Mouse (Mus musculus): ENCODE measurements around the gene Sugct.
A peak's percentile ranks its signal among the peaks of the same experiment; 100 is the strongest.

Sugct gene

DNA sequence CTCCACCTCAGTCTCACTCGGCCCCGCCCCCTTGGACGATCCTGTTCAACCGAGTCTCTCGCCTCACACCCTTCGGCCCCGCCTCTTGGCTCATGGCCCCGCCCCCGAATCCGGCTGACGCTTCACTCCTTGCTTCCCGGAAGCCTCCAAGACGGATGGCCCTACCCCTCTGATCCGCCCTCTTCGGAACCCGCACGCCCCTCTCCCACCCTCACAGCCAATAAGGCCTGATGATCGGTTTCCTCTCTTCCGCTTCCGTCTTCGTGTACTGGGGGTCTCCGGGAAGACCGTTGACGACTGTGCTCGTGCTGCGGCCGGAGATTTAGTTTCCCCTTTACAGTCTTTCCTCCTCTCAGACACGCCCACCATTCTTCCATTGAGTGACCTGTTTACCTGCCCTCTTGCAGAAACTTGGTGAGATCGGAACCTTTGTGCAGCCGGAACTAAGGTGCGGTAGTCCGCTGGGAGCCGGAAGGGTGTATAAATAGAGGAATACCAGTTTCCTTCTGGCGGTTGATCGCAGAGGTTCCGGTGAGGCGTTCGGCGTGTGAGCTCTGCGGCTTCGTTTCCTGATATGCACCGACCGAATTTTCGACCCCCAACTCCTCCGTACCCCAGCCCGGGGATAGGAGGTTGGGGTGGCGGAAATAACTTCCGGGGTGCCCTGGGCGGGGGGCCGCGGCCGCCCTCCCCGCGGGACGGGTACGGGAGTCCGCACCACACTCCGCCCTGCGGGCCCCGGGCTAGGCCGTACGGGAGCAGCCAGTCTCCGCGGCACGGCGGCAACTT, at the start of gene Sugct, which contains the start of gene Mplkip:
Sugct (minus strand) TSS at position 643 of the 789 bp plus-strand sequence.
Mplkip (plus strand) TSS at position 282 of the 789 bp plus-strand sequence.
- peak; percentile 100 for DNase-seq

GRCm38 (mm10) chr13:17728798-17729197, 33.4 kb upstream of the Sugct start:
- DNase-seq, result no peak

DNA sequence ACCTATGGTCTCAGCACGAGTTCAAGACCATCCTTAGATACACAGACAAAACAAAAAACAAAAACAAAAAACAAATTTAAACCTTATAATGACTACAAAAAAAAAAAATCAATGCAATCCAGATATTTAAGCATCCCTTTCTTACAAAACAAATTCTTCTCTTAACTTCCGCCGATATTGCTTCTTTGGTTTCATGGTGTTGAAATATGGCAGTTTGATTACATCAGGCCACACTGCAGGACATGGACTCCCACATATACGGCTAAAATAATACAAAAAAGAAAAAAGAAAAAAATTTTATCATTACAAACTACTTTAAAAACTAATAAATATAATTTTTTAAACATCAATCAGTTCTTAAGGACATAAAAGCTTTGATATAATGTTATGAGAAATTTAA, 32.6 kb upstream of the Sugct start:
- DNase-seq, result no peak

GRCm38 (mm10) chr13:17717357-17717756, 22.0 kb upstream of the Sugct start:
- no peak for DNase-seq

GRCm38 (mm10) chr13:17708784-17709311, 13.5 kb upstream of the Sugct start:
- no peak for DNase-seq

- no peak for DNase-seq
Observed at GRCm38 (mm10) chr13:17705188-17705826, 10.0 kb upstream of the Sugct start.

- no peak for DNase-seq
Observed at GRCm38 (mm10) chr13:17702311-17702710, 7.0 kb upstream of the Sugct start.

- DNase-seq, result no peak
Observed at GRCm38 (mm10) chr13:17701322-17701721, 6.0 kb upstream of the Sugct start.

GRCm38 (mm10) chr13:17700090-17700715, 4.8 kb upstream of the Sugct start:
- no peak for DNase-seq

- DNase-seq, result no peak
Observed at GRCm38 (mm10) chr13:17695898-17696580, 686 bp upstream of the Sugct start.

GRCm38 (mm10) chr13:17694414-17694813, 939 bp downstream of the Sugct start:
- no peak for DNase-seq

GRCm38 (mm10) chr13:17693816-17694215, 1.5 kb downstream of the Sugct start:
- peak; percentile 42 to 47 for DNase-seq

GRCm38 (mm10) chr13:17691436-17691835, 3.9 kb downstream of the Sugct start:
- DNase-seq, result peak in 1 of 2 experiments; percentile 45

DNA sequence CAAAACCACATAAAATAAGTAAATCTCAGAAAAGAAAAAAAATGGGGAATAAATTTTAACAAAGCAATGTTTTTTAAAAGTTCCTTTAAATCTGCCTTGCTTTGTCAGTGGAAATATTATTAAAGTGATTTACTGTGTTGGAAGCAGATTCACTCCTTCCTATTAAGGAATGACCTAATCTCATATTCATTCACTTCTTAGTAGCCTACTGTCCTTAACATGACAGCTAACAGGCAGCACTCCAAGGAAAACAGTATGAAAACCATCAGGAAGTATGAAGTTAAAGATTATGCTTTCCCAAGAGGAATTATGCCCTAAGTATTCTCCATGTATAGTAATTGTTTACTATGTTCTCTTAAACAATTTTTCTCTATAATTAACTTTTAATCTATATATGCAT, 4.7 kb downstream of the Sugct start:
- peak in 1 of 2 experiments; percentile 20 for DNase-seq

DNA sequence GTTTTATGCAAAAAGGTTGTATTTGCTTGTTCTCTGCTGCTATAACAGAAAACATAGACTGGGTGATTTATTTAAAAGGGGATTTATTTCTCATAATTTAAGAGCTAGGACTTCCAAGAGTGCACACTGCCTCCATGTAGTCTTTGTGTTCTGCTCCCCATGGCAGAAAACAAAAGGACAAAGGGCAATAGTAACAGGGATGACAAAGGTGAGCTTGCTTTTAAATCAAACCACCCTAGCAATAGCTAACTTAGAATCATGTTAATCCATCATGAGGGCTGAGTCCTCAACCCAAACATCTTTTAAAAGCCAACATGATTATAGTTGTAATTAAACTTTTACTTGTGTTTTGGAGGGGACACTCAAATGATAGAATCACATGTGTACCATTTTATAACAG, 5.9 kb downstream of the Sugct start:
- DNase-seq, result peak in 1 of 2 experiments; percentile 63

- peak; percentile 11 to 63 for DNase-seq
Observed at GRCm38 (mm10) chr13:17671122-17671521, 24.2 kb downstream of the Sugct start.

DNA sequence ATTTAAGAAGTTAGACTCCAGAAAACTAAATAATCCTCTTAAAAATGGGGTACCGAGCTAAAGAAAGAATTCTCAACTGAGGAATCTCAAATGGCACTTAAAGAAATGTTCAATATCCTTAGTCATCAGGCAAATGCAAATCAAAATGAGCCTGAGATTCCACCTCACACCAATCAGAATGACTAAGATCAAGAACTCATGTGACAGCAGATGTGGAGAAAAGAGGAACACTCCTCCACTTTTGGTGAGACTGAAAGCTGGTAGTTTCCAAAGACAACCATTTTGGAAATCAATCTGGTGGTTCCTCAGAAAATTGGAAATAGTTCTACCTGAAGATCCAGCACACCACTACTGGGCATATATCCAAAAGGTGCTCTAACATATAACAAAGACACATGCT, 28.0 kb downstream of the Sugct start:
- DNase-seq, result no peak

- DNase-seq, result peak in 1 of 2 experiments; percentile 7
Observed at GRCm38 (mm10) chr13:17642294-17642693, 53.1 kb downstream of the Sugct start.

- DNase-seq, result no peak
Observed at GRCm38 (mm10) chr13:17638008-17638407, 57.3 kb downstream of the Sugct start.

DNA sequence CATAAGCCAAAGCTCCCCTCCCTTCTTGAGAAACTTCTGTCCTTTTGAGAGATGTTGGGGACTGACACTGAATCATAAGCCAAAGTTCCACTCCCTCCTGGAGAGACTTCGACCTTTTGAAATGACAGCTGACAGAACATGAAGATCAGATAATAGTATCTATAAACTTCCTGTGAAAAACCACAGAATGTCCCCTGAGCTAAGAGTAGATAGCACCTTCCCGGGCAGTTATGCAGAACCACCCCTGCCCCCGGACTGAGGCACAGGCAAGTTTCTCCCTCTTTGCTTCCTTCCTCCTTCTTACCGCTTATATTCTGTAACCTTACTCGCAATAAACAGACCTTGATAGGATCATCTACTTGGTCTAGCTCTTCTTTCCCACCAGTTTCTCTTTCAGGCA, 68.2 kb downstream of the Sugct start:
- DNase-seq, result no peak

- peak; percentile 40 to 50 for DNase-seq
Observed at GRCm38 (mm10) chr13:17624976-17625375, 70.4 kb downstream of the Sugct start.

DNA sequence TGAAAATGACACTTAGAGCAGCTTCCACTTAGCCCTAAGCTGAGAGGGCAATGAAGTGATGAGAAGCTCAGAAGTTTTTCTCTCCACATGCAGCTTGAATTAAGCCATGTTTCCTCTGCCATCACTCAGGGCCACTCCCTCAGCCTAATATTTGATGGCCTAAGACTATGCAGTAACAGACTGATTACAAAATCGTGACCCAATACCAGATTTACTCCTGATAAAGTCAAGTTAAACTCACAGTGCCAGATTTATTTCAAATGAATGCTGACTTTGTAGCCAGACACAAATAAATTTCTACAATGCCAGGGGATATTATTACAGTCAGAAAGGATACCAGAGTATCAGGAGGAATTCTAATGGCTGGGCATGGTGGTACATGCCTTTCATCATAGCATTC, 89.1 kb downstream of the Sugct start:
- DNase-seq, result no peak

DNA sequence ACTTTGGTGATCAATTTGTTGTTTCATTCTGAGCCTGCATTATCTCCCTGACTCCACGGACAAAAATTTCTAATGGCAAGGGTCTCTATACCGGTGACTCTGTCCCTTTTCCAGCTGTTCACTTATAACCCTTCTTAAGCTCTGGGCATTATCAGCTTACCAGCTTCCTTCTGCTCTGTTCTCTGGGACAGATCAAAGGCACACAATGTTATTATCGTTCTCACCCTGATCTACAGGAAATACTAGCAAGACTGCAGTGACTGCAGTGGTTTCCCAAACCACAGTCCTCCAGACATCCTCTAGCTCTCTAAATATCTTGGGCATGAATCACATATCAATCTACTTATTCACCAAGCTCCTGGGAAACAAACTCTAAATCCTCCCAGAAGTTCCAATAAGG, 90.7 kb downstream of the Sugct start:
- DNase-seq, result no peak
